Mouse (Mus musculus) embryonic facial prominence, embryonic 12.5 days (tissue): ENCODE data around the gene Vdac1. TPM values are rescaled to one million over a fixed set of nuclear protein-coding genes. Genes with fewer than 3 reads are reported as not detected.
A peak's percentile ranks its signal among the peaks of the same experiment; 100 is the strongest.
"Not testable (repeated sequence)": the region's sequence is repeated elsewhere in the genome, so short reads cannot be mapped to it uniquely, and the experiment has no call there.

ENCODE experiments used
- ATAC-seq: fragments of 200-750 bp; cut with Nextera tagmentation; 2 replicates; pipeline ENCODE4 v1.8.0; 2017; ENCODE audit not compliant: insufficient number of reproducible peaks, insufficient read depth, low FRiP score, low TSS enrichment
- H3K27ac ChIP-seq: fragments of 300-500 bp; sonication (generic); 2 replicates; pipeline ENCODE4 v1.5.1; 2016; ENCODE audit warnings: mild to moderate bottlenecking
- H3K27me3 ChIP-seq: fragments of 300-500 bp; sonication (generic); 2 replicates; pipeline ENCODE4 v1.6.1; 2016; ENCODE audit warnings: mild to moderate bottlenecking, moderate library complexity
- H3K36me3 ChIP-seq: fragments of 300-500 bp; sonication (generic); 2 replicates; pipeline ENCODE4 v1.6.1; 2016; ENCODE audit warnings: mild to moderate bottlenecking
- H3K4me1 ChIP-seq: fragments of 300-500 bp; sonication (generic); 2 replicates; pipeline ENCODE4 v1.6.1; 2016
- H3K4me2 ChIP-seq: fragments of 300-500 bp; sonication (generic); replicated peaks from 2 replicates; pipeline ENCODE4 v1.6.1; 2016; ENCODE audit warnings: mild to moderate bottlenecking, moderate library complexity
- H3K4me3 ChIP-seq: fragments of 300-500 bp; sonication (generic); 2 replicates; pipeline ENCODE4 v1.5.1; 2016; ENCODE audit warnings: mild to moderate bottlenecking
- H3K9ac ChIP-seq: fragments of 300-500 bp; sonication (generic); 2 replicates; pipeline ENCODE4 v1.6.1; 2016; ENCODE audit warnings: mild to moderate bottlenecking, moderate library complexity
- H3K9me3 ChIP-seq: fragments of 300-500 bp; sonication (generic); 2 replicates; pipeline ENCODE4 v1.6.1; 2016; ENCODE audit warnings: mild to moderate bottlenecking, moderate library complexity
- WGBS: fragments of 180-500 bp; shearing (Covaris S2); methylation state at CpG from one replicate; pipeline ENCODE4 v1.1.7; 2016; 5-methylcytosine and 5-hydroxymethylcytosine counted together
- polyA plus RNA-seq: library from polyadenylated mRNA; unstranded; fragments of >200 nt; fragmentation: Nextera tagmentation; extraction: Ambion mirVana; gene quantifications from 2 replicates; pipeline ENCODE4 v1.2.1, GENCODE M21; 2016

Gene Vdac1
- polyA plus RNA-seq, 1 experiment from 2014 or later, result 218 TPM

- WGBS, result 15% methylated on average over 10 of the region's 12 CpGs
- no peak for ATAC-seq
These were observed 14.6 kb upstream of the Vdac1 start for GRCm38 (mm10) chr11:52345939-52346634.

GRCm38 (mm10) chr11:52346635-52347005 is 14.0 kb upstream of the Vdac1 start:
- no peaks in the 10 kb centered on the region for H3K36me3 ChIP-seq
- no peak overlapping the region for H3K9ac ChIP-seq
- H3K4me1 ChIP-seq, result peaks cover 4% of the 10 kb centered on the region; the same call in 1 of the 2 replicates
- no peaks in the 10 kb centered on the region for H3K27me3 ChIP-seq
- no peaks in the 10 kb centered on the region for H3K9me3 ChIP-seq
- H3K27ac ChIP-seq, result no peak overlapping the region
- no peak for ATAC-seq
- peak overlapping the region; percentile 43 for H3K4me2 ChIP-seq
- H3K4me3 ChIP-seq, result peak overlapping the region; percentile 26
- 3% methylated on average over 12 of the region's 12 CpGs for WGBS

More at GRCm38 (mm10) chr11:52345939-52346634, 14.6 kb upstream of the Vdac1 start:
- no peaks in the 10 kb centered on the region for H3K36me3 ChIP-seq
- H3K4me3 ChIP-seq, result peak overlapping the region; percentile 26
- H3K9me3 ChIP-seq, result no peaks in the 10 kb centered on the region
- H3K9ac ChIP-seq, result no peak overlapping the region
- peak overlapping the region; percentile 43 for H3K4me2 ChIP-seq
- H3K27me3 ChIP-seq, result no peaks in the 10 kb centered on the region
- H3K27ac ChIP-seq, result no peak overlapping the region
- H3K4me1 ChIP-seq, result peaks cover 7% of the 10 kb centered on the region; the same call in 1 of the 2 replicates

GRCm38 (mm10) chr11:52348156-52348555 is 12.5 kb upstream of the Vdac1 start:
- Histone ChIP-seq H3K4me3 (no peak overlapping the region), H3K27me3 (no peaks in the 10 kb centered on the region), H3K9me3 (no peaks in the 10 kb centered on the region), H3K9ac (no peak overlapping the region), H3K36me3 (no peaks in the 10 kb centered on the region), H3K4me1 (peaks cover 4% of the 10 kb centered on the region; the same call in 1 of the 2 replicates), H3K27ac (no peak overlapping the region), H3K4me2 (no peak overlapping the region)
- ATAC-seq, result no peak
- 78% methylated on average over 4 of the region's 4 CpGs for WGBS

- Histone ChIP-seq H3K9ac (no peak overlapping the region), H3K27ac (no peak overlapping the region), H3K4me3 (no peak overlapping the region), H3K4me1 (peaks cover 4% of the 10 kb centered on the region; the same call in 1 of the 2 replicates), H3K36me3 (no peaks in the 10 kb centered on the region), H3K4me2 (no peak overlapping the region), H3K9me3 (no peaks in the 10 kb centered on the region), H3K27me3 (no peaks in the 10 kb centered on the region)
- 66% methylated on average over 3 of the region's 3 CpGs for WGBS
- no peak for ATAC-seq
These were observed 11.9 kb upstream of the Vdac1 start for GRCm38 (mm10) chr11:52348724-52349123.

- Histone ChIP-seq H3K4me1 (peaks cover 4% of the 10 kb centered on the region; the same call in 1 of the 2 replicates), H3K4me2 (no peak overlapping the region), H3K27ac (no peak overlapping the region), H3K27me3 (no peaks in the 10 kb centered on the region), H3K9me3 (no peaks in the 10 kb centered on the region), H3K4me3 (no peak overlapping the region), H3K36me3 (no peaks in the 10 kb centered on the region), H3K9ac (no peak overlapping the region)
- 3% methylated on average over 6 of the region's 9 CpGs for WGBS
- no peak for ATAC-seq
These were observed 9.7 kb upstream of the Vdac1 start for GRCm38 (mm10) chr11:52350924-52351323.

- Histone ChIP-seq H3K27me3 (no peaks in the 10 kb centered on the region), H3K9me3 (no peaks in the 10 kb centered on the region), H3K27ac (no peak overlapping the region), H3K4me2 (no peak overlapping the region), H3K36me3 (no peaks in the 10 kb centered on the region), H3K9ac (no peak overlapping the region), H3K4me3 (no peak overlapping the region), H3K4me1 (peaks cover 4% of the 10 kb centered on the region; the same call in 1 of the 2 replicates)
- no peak for ATAC-seq
- 87% methylated on average over 3 of the region's 3 CpGs for WGBS
These were observed 8.4 kb upstream of the Vdac1 start for GRCm38 (mm10) chr11:52352271-52352670.

GRCm38 (mm10) chr11:52354644-52355043 is 6.0 kb upstream of the Vdac1 start:
- Histone ChIP-seq H3K9me3 (no peaks in the 10 kb centered on the region), H3K27ac (no peak overlapping the region), H3K4me1 (peaks cover 5% of the 10 kb centered on the region; the same call in 1 of the 2 replicates), H3K4me3 (no peak overlapping the region), H3K4me2 (no peak overlapping the region), H3K27me3 (no peaks in the 10 kb centered on the region), H3K9ac (no peak overlapping the region), H3K36me3 (no peaks in the 10 kb centered on the region)
- ATAC-seq, result no peak
- WGBS, result 81% methylated on average over 5 of the region's 5 CpGs

GRCm38 (mm10) chr11:52355601-52356000 is 5.1 kb upstream of the Vdac1 start:
- Histone ChIP-seq H3K9ac (no peak overlapping the region), H3K36me3 (no peaks in the 10 kb centered on the region), H3K4me1 (peaks cover 12% of the 10 kb centered on the region), H3K27ac (no peak overlapping the region), H3K27me3 (no peaks in the 10 kb centered on the region), H3K4me2 (no peak overlapping the region), H3K4me3 (no peak overlapping the region), H3K9me3 (no peaks in the 10 kb centered on the region)
- no peak for ATAC-seq
- WGBS, result 75% methylated on average over 1 of the region's 1 CpGs

- not testable (repeated sequence) for H3K4me3 ChIP-seq, H3K27me3 ChIP-seq, H3K36me3 ChIP-seq, H3K27ac ChIP-seq, H3K9ac ChIP-seq, ATAC-seq, H3K9me3 ChIP-seq, H3K4me2 ChIP-seq
- 86% methylated on average over 5 of the region's 5 CpGs for WGBS
- H3K4me1 ChIP-seq, result peaks cover 11% of the 10 kb centered on the region
These were observed 3.6 kb upstream of the Vdac1 start for GRCm38 (mm10) chr11:52357091-52357490.

- no peak overlapping the region for H3K4me3 ChIP-seq
- H3K27ac ChIP-seq, result no peak overlapping the region
- ATAC-seq, result no peak
- H3K9ac ChIP-seq, result no peak overlapping the region
- H3K4me1 ChIP-seq, result peaks cover 22% of the 10 kb centered on the region
- H3K36me3 ChIP-seq, result no peaks in the 10 kb centered on the region
- 0 out of 2 replicates have a peak overlapping the region, but pooled peaks have one; percentile 19 for H3K4me2 ChIP-seq
- no peaks in the 10 kb centered on the region for H3K9me3 ChIP-seq
- no peaks in the 10 kb centered on the region for H3K27me3 ChIP-seq
- 25% methylated on average over 4 of the region's 4 CpGs for WGBS
These were observed 2.1 kb upstream of the Vdac1 start for GRCm38 (mm10) chr11:52358520-52358919.

- peaks cover 36% of the 10 kb centered on the region for H3K4me1 ChIP-seq
- no peak for ATAC-seq
These were observed 782 bp upstream of the Vdac1 start for GRCm38 (mm10) chr11:52359686-52360470.

More at GRCm38 (mm10) chr11:52359686-52360470, 782 bp upstream of the Vdac1 start:
- Histone ChIP-seq H3K27ac (peak overlapping the region; percentile 90), H3K4me3 (peak overlapping the region; percentile 92), H3K36me3 (no peaks in the 10 kb centered on the region), H3K27me3 (no peaks in the 10 kb centered on the region), H3K9me3 (no peaks in the 10 kb centered on the region), H3K4me2 (peak overlapping the region; percentile 96), H3K9ac (peak overlapping the region; percentile 96)
- whole genome bisulfite sequencing, result 14% methylated on average over 22 of the region's 22 CpGs
